Mouse (Mus musculus) thymus, postnatal 14 days (tissue): ENCODE measurements around the gene Aprt.

Source experiments
- DNase-seq: peaks from one replicate; pipeline ENCODE4 v3.0.0; 2021

Gene Aprt

GRCm38 (mm10) chr8:122576648-122577022 lies at the start of gene Aprt:
Gene Aprt (minus strand): TSS chr8:122576909.
- peak; percentile 98 for DNase-seq

- DNase-seq, result no peak
These were observed 49.1 kb upstream of the Aprt start for GRCm38 (mm10) chr8:122625811-122626210.

- DNase-seq, result no peak
These were observed 47.9 kb upstream of the Aprt start for GRCm38 (mm10) chr8:122624653-122625052.

DNA sequence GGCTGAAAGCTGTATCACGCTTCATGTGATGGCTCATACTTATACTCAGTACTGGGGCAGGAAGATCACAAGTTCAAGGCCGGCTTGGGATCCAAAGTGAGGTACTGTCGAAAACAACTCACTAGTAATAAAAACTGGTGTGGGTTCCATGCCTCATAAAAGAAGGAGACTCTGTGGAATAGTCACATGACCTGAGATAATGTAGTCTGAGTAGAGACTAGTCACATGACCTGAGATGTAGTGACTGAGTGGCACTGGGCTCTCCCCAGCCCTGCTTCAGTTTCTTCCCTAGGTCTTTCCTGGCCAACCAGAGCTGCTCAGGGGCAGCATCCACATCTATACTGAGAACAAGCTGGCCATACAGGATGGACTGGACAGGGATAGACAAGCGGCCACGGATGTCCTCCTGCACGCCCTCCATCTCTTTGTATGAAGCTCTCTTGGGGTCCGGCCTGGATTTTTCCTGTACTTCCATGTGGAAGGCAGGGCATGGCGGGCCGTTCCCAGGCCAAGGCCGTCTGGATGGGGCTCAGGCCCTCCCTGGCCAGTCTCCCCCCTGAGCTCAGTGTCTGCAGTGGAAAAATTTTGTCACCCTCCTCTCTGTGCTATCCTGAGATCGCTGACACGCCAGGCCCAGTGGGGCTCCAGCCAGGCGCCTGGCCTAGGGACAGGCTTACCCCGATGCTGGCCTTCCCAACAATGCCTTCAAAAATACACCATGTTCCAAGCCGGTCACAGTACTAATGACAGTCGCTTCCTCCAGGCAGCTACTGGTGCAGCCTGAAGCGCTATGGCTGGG lies 47.3 kb upstream of the Aprt start:
- no peak for DNase-seq

DNA sequence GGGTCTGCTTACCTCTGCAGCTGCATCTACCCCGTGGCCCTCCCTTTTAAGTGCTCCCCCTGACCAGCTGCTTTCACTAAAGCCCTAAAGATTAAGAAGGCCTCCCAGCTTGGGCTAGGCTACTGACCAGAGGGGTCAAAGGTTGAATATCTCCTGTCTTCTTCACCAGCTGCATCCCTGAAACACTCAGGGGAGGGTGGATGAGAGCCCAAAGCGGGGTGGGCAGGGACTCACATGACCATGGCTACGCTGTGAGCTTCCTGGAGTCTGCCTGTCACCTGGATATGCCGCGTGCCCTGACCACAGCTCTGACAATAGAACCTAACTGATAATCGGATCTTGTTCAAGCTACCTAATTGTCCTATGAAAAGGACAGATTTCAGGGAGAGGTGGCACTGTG lies 46.0 kb upstream of the Aprt start, which contains the start of gene Pabpn1l:
TSS of gene Pabpn1l (minus strand) at position 13 of the 400 bp plus-strand sequence.
- no peak for DNase-seq

DNA sequence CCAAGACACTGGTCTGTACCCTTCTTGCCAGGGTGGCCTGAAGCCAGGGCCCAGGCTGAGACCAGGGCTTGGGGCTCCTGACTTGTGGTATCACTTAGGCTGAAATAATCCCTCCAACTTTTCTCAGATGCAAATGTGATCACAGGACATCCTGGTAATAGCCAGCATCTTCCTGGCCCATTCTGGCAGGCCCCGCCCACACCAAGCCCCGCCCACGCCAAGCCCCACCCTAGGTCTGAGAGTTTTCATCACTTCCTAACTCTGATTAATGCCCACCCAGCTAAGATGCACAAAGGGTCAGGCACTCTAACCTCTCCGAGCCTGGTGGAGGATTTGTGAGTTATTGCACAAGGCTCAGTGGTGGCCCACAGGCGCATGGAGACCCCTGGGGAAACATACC lies 43.7 kb upstream of the Aprt start:
- DNase-seq, result no peak

GRCm38 (mm10) chr8:122618660-122619378 lies 42.1 kb upstream of the Aprt start:
- no peak for DNase-seq

DNA sequence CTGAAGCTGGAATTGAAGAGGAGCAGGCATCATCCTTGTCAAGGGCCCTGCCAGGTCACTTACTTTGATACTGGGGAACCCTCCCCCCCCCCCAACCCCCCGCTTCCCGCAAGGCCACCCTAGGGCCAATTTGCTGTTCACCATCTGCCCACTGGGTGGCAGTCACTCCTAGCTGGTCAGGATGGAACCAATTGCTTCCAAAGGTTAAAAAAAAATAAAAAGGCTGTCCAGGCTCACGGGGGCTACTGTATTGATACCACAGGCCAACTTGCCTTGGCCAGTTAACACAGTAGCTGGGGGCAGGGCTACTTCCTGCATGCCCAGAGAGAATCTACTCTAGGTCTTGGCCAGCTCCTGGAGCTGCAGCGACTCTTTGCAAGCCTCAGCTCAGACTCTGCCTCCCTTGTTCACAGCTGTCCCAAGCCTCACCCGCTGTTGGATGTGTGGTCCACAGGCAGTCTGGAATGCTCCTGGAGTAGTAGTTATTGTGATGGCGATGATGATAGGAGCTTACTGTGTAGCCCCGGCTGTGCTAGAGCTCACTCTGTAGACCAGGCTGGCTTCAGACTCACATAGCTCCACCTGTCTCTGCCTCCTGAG lies 41.3 kb upstream of the Aprt start:
- DNase-seq, result peak; percentile 85

DNA sequence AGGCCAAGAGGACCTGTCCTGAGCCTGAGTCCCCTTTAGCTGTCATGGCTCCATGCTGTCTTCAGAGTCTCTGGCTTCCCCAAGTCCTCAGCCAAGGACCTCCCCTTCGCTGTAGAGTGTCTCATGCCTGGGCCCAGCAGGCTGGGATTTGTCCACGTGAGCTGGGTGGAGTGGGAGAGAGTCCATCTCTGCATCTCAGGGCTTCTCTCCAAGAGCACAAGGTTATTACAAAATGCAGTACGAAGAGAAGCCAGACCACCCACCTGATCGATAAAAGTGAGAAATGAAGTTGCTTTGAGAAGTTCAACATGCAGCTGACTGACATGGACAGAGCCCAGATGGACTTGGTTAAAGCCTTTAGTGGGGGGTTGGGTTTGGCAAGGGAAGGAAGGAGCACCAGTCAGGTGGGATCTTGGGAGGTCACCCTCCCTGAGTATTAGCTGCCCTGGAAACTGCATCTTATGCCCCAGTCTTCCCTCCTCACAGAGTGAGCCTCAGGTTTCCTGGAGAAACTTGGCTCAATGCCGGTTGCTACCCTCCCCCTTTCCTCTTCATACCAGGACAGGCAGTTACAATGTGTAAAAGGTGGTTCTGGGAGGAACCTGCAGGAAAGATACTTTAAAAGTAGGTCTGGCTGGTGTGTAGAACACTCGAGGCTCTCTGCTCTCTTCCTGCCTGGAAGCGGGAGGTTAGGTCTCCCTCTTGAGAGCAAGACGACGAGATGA lies 39.6 kb upstream of the Aprt start:
- no peak for DNase-seq

DNA sequence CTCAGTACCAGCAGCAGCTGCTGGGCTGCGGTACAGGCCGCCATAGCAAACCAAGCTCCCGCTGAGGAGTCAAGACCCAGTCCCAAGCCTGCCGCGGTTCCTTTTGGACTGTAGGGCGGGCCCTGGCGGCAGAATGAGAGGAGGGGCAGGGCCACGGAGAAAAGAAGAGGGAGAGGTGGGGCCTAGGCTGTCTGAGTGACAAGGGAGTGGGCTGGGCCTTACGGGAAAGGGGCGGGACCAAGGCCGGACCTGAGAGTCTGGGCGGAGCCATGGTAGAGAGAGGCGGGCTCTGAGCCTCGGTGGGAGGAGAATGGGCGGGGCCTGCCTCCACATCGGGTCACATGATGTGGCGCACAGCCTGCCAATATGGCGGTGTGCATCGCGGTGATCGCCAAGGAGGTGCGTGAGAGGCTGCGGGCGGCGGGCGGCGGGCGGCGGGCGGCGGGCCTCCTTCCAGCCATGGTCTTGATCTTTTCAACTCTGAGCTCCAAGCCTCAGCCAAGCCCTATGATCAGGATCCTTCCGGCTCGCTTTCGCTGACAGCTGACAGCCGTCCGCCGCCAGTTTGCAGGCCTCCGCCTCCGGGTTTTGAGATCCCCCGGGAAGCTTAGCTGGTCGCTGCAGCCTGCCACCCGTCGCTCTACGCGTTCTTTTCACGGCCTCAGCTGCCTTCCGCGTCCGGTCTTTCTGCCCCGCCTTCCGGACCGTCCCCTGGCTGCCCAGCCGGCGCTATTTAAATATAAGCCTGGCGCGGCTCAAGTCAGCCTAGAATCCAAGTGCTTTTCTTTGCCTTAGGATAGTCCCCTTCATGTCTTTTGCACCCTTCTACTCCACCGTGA lies 34.8 kb upstream of the Aprt start, which contains the start of the genes Galns and Trappc2l:
TSS of gene Galns (minus strand) at position 169 of the 839 bp plus-strand sequence.
TSS of gene Trappc2l (plus strand) at position 346 of the 839 bp plus-strand sequence.
- DNase-seq, result peak; percentile 97

DNA sequence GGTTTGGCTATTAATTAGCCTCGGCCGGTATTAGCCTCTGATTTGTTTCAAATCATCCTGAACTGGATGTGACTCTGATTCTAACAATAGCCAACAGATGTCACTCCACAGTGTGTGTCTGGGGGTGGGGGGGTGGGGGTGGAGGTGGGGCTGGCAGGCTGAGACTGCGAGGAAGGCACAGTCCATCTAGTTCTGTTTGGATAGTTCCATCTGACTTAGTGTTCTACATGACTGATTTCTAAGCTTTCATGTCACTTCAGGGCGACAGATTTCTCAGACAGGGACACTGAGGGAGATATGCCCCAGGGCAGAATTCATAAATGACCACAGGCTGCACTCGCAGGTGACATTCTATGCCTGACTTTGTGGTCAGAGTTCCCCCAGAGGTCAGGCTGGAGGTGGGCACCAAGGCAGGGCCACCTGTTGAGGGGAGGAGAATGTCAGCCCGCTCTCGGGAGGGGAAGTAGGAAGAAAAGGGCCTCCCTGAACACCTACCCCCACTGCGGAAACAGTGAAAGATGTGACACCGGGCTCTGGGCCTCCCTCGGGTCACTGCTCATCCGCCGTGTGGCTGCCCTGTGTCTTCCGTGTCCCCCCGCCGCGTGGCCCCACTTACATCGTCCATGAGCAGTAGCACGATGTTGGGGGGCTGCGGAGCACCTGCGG lies 34.0 kb upstream of the Aprt start:
- no peak for DNase-seq

DNA sequence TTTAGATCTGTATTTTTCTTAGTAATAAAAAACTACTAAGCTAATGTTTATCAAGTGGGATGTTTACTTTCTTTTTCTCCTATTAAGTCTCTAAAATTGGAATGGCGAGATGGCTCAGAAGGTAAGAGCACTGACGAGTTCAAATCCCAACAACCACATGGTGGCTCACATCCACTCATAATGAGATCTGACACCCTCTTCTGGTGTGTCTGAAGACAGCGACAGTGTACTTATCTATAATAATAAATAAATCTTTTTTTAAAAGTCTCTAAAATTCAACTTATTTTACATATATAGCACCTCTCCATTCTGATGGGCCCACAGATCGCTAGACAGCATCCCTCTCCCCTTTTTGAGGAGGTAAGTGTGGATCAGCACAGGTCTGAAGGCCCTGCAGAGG lies 33.5 kb upstream of the Aprt start:
- no peak for DNase-seq

- no peak for DNase-seq
These were observed 30.1 kb upstream of the Aprt start for GRCm38 (mm10) chr8:122606810-122607209.

- no peak for DNase-seq
These were observed 28.7 kb upstream of the Aprt start for GRCm38 (mm10) chr8:122605367-122605766.

- no peak for DNase-seq
These were observed 27.9 kb upstream of the Aprt start for GRCm38 (mm10) chr8:122604640-122605039.

- no peak for DNase-seq
These were observed 24.0 kb upstream of the Aprt start for GRCm38 (mm10) chr8:122600666-122601065.

DNA sequence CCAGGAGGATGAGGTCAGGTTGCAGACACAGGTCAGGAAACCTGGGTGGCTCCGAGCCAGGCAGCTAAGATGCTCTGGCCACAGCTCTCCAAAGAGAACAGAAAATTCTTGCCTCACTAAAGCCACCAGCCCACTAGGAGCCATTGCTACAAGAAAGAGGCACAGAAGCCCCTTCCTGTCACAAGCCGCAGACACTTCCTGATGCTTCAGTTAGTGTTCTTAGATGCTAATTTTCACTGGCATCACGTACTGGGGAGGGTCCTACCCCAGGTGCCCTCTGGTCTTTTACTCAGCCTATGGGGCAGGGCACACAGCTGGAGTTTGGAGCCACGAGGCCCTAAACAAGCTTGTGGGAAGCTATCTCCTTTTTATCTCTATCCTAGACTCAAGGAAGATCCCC lies 19.3 kb upstream of the Aprt start:
- peak; percentile 51 for DNase-seq

- no peak for DNase-seq
These were observed 17.2 kb upstream of the Aprt start for GRCm38 (mm10) chr8:122593783-122594507.

DNA sequence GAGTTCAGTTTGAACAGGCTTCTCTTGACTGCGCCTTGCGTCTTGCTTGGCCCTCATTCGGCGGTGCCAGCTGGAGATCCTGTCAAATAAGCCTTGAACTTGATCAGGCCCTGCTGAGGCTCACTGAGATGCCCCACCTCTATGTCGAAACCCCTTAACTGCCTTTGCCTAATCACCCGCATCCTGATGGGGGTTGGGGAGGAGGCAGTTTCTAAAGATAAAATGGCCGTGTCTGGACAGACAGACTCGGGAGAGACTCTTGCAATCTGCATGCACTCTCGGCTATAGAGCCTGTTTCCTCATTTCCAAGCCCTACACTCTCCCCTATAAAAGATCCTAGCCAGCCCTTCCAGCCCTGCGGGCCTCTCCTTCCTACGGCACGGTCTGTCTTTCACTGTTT lies 16.5 kb upstream of the Aprt start:
- DNase-seq, result no peak

DNA sequence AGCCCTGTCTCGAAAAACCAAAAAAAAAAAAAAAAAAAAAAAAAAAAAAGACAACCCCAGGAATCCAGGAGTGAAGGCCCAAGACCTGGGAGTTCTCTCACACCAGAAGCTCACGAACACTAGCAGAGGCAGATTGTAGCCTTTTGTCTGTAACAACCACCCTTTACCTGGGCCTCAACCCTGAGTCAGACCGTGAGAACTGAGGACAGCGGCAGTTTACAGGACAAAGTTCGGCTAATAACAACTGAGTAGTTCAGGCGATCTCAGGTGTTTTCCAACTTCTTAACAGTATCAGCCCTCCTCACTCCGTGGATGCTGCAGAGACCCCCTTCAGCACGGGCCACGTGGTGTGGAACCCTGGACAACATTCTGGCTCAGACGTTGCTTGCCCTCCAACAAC lies 10.0 kb upstream of the Aprt start:
- DNase-seq, result no peak

- no peak for DNase-seq
These were observed 9.5 kb upstream of the Aprt start for GRCm38 (mm10) chr8:122586171-122586570.
